Mouse (Mus musculus): ENCODE measurements around the gene Tmem262.

- TF ChIP-seq CTCF (IDR thresholded peaks at IDR 0.05; ENCODE audit: low read depth, low read length) (no peak), GATA1 (IDR thresholded peaks at IDR 0.05; ENCODE audit: borderline replicate concordance, low read length) (no peak)
These were observed 32.5 kb upstream of the Tmem262 start for GRCm38 (mm10) chr19:6047154-6047898.

Measured in G1E (cell line).